Mouse (Mus musculus) small intestine, adult 2 months (tissue): Measurements from ENCODE around the gene Slc39a3.
"Not testable (repeated sequence)": the region's sequence is repeated elsewhere in the genome, so short reads cannot be mapped to it uniquely, and the experiment has no call there.

Experiments used
- CTCF ChIP-seq: fragments of 200-500 bp; IDR thresholded peaks from 2 replicates; pipeline ENCODE4 v1.5.1; 2012; ENCODE audit warnings: low read depth, mild to moderate bottlenecking, control low read depth, inconsistent platforms, low read length, moderate library complexity, mixed read lengths; ENCODE audit not compliant: insufficient replicate concordance, insufficient read length; ENCODE audit errors: extremely low read depth
- POLR2A ChIP-seq: fragments of 200-500 bp; IDR thresholded peaks from 2 replicates; pipeline ENCODE4 v1.6.1; 2012; ENCODE audit warnings: low read depth, mild to moderate bottlenecking, control low read depth, inconsistent platforms, low read length, moderate library complexity

DNA sequence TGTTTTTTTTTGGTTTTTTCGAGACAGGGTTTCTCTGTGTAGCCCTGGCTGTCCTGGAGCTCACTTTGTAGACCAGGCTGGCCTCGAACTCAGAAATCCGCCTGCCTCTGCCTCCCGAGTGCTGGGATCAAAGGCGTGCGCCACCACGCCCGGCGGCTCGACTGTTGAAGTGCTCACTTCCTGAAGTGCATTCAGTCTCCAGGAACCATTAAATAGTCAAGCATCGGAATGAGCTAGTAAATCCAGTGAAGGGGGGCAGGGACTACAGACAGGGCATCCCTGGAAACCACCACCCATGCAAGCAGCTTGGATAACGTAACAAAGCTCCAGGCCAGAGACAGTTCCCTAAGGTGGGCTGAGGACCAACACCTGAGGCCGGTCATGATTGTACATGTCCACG is 8.0 kb upstream of the Slc39a3 start:
- not testable (repeated sequence) for TF ChIP-seq CTCF, POLR2A
